Mouse (Mus musculus) stomach, postnatal 0 days (tissue): ENCODE measurements around the gene Ppfibp2.

ENCODE experiments used
- CTCF ChIP-seq: IDR thresholded peaks from 2 replicates; pipeline ENCODE4 v1.5.1; 2016; ENCODE audit warnings: antibody characterized with exemption, low read depth, mild to moderate bottlenecking, moderate library complexity
- EP300 ChIP-seq: optimal IDR thresholded peaks from 2 replicates; pipeline ENCODE3; 2016; ENCODE audit warnings: antibody characterized with exemption

GRCm38 (mm10) chr7:107694254-107694947, 99.4 kb downstream of the Ppfibp2 start:
- TF ChIP-seq CTCF (no peak), EP300 (no peak)
